Mouse (Mus musculus) myocyte (in vitro differentiated cells): ENCODE data around the gene Uso1.

ENCODE experiments used
- MAX ChIP-seq: IDR thresholded peaks from one replicate; pipeline ENCODE4 v1.6.1; 2011; ENCODE audit warnings: low read depth, mild to moderate bottlenecking, control low read depth
- MYOD1 ChIP-seq, 3 experiments: IDR thresholded peaks; one replicate each; pipeline ENCODE4 v1.6.1; 2011; ENCODE audit warnings: control low read depth in 2 of 3, low read depth in 2 of 3, mild to moderate bottlenecking in 2 of 3, moderate library complexity in 1 of 3; ENCODE audit not compliant: insufficient read length in 2 of 3, control insufficient read depth in 1 of 3
- MYOG ChIP-seq, 3 experiments: IDR thresholded peaks; one replicate each; pipeline ENCODE4 v1.6.1; 2011; ENCODE audit warnings: control low read depth in 2 of 3, low read depth in 2 of 3, mild to moderate bottlenecking in 2 of 3; ENCODE audit not compliant: insufficient read length in 2 of 3, control insufficient read depth in 1 of 3, insufficient read depth in 1 of 3
- POLR2A ChIP-seq: IDR thresholded peaks from one replicate; pipeline ENCODE4 v1.6.1; 2011; ENCODE audit warnings: low read depth, mild to moderate bottlenecking, control low read depth, moderate library complexity; ENCODE audit not compliant: insufficient read length
- TCF12 ChIP-seq: IDR thresholded peaks from one replicate; pipeline ENCODE4 v1.6.1; 2011; ENCODE audit warnings: mild to moderate bottlenecking, control low read depth; ENCODE audit not compliant: poor library complexity, insufficient read depth, severe bottlenecking
- TCF3 ChIP-seq: IDR thresholded peaks from one replicate; pipeline ENCODE4 v1.6.1; 2011; ENCODE audit warnings: low read depth, control low read depth; ENCODE audit not compliant: insufficient read length
- USF1 ChIP-seq: IDR thresholded peaks from one replicate; pipeline ENCODE4 v1.6.1; 2011; ENCODE audit warnings: low read depth, mild to moderate bottlenecking, control low read depth, moderate library complexity

- TF ChIP-seq MYOG (IDR thresholded peaks at IDR 0.05; ENCODE audit: control insufficient read depth in 1 of 3, insufficient read depth in 1 of 3, insufficient read length in 2 of 3, low read depth in 2 of 3), result no peak
- TF ChIP-seq POLR2A, result no peak
- TF ChIP-seq USF1, result no peak
- no peak for TF ChIP-seq MAX
- no peak for TF ChIP-seq TCF12
- no peak for TF ChIP-seq MYOD1 (IDR thresholded peaks at IDR 0.05; ENCODE audit: control insufficient read depth in 1 of 3, insufficient read length in 2 of 3, low read depth in 2 of 3)
- TF ChIP-seq TCF3, result no peak
Measured at GRCm38 (mm10) chr5:92144954-92145708, 7.4 kb downstream of the Uso1 start.
